Mouse (Mus musculus) sigmoid colon, adult 10 weeks (tissue): ENCODE results near the gene Xkrx. TPM values are rescaled to one million over a fixed set of nuclear protein-coding genes. Genes with fewer than 3 reads are reported as not detected.

ENCODE experiments used
- polyA plus RNA-seq: library from polyadenylated mRNA; stranded (reverse); fragments of 350-450 nt; fragmentation: Illumina TruSeq; extraction: RNeasy Lipid Tissue Mini Kit (QIAGEN cat#74804); gene quantifications from one replicate; pipeline ENCODE4 v1.2.3, GENCODE M21; 2014; ENCODE audit warnings: low read depth, low replicate concordance

Gene Xkrx
- polyA plus RNA-seq, result 0.76 TPM

GRCm38 (mm10) chrX:134162043-134162720 is at the start of gene Xkrx:
TSS of gene Xkrx (minus strand) at chrX:134162076.

DNA sequence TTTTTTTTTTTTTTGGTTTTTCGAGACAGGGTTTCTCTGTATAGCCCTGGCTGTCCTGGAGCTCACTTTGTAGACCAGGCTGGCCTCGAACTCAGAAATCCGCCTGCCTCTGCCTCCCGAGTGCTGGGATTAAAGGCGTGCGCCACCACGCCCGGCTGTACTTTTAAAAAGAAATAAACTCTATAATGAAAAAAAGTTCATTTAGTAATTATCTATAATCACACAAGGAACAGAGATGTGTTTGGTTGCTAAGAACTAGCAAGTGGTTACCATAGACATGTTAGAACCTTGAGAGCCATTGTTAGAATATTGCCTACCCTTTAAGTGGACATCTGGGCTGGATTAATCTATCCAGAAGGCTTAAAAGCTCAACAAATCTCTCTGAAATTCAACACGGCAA is 25.3 kb upstream of the Xkrx start, which contains the start of gene Arl13a:
Gene Arl13a, plus strand, starts transcription at position 301 of the 400 bp plus-strand sequence.

Other genes starting within 250 kb of the Xkrx start
- gene Sytl4, start 180.3 kb downstream of the Xkrx start, polyA plus RNA-seq, result 27.1 TPM
- gene Cstf2, start 102.9 kb downstream of the Xkrx start, polyA plus RNA-seq, result 60.3 TPM
- not detected for gene Arl13a, start 25.4 kb upstream of the Xkrx start, polyA plus RNA-seq
- gene Nox1, start 59.9 kb upstream of the Xkrx start, polyA plus RNA-seq, result 52.7 TPM
- gene Trmt2b, start 114.9 kb upstream of the Xkrx start, polyA plus RNA-seq, result 63.3 TPM
- 8.7 TPM for gene Tmem35a, start 133.1 kb upstream of the Xkrx start, polyA plus RNA-seq
- gene Cenpi, start 146.0 kb upstream of the Xkrx start, polyA plus RNA-seq, result 7.5 TPM
- gene Drp2, start 242.5 kb upstream of the Xkrx start, polyA plus RNA-seq, result 1.5 TPM